Mouse (Mus musculus): ENCODE measurements around the gene C530008M17Rik.
A peak's percentile ranks its signal among the peaks of the same experiment; 100 is the strongest.

C530008M17Rik gene

DNA sequence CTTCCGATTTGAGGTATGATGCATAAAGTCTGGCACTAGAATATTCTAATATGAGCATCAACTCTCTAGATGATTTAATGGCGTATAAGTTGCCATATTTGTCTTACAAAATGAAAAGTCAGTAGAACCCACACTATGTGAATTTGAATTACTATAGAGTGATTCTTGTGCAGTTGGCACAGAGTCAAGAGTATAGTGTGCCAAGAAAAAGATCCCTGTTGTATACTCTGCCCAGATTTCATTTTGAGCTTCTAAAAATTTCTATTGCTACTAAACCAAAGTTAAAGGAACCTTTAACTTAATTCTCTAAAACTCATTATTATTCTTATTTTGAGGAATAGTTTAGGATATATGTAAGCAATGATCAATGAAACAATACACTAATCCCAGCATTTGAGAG lies at the start of gene C530008M17Rik:
TSS of gene C530008M17Rik (plus strand) at position 301 of the 400 bp plus-strand sequence.
- no peak for DNase-seq (ENCODE audit: low spot score)

DNA sequence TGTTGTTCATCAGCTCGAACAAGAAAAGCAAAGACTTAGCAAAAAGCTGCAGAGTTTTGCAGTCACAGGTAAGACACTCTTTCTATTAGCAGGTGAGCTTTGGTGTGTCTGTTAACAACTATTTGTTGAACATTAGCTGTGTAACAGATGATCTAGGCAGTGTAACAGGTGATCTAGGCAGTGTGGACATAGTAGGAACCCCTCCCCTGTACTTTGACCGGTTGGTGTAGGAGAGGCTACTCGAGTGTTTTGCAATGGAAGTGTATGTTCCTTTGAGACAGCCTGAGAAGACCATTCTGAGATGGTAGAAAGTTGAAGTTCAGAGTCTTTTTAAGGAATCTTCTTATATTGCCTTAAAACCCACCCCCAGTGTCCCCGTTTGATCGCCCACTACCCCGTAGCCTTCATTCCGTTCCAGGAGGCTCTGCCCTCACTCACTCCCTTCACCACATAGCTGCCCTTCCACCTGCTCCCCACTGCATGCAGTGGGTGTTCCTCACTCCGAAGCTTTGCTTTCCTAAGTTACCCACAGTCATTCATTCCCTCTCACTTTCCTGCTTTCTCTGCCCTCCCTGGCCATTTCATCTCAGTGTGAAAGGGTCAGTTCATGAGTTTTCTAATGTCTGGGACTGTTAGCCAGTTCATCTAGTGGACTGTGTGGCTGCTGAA lies 46.5 kb upstream of the C530008M17Rik start:
- no peak for DNase-seq (ENCODE audit: low spot score)

DNA sequence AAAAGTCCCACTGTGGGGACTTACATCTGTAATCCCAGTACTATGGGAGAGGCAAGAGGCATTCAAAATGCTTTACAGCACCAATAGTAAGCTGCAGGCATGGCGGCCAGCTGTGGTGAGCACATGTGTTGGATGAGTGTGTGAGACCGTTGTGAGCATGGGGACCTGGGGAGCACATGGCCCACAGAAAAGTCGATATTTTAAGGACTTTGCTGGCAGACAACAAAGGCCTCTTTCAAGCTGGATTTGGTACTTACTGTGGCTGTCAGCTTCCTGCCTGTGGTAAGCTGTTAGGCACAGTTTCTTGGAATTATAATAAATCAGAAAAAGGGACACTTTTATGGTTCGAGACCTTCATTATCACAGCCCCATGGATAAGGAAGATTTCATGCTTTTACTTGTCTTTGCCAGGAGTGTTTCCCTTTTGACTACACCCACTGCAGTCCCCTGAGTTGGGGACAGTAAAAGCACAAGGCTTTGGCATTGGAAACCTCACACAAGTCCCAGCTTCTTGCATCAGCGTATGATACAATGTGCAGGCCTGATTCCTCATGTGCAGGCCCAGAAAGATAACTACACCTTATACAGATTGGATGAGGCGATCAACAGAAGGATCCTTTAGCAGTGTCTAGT lies 43.3 kb upstream of the C530008M17Rik start:
- DNase-seq (ENCODE audit: low spot score): no peak

DNA sequence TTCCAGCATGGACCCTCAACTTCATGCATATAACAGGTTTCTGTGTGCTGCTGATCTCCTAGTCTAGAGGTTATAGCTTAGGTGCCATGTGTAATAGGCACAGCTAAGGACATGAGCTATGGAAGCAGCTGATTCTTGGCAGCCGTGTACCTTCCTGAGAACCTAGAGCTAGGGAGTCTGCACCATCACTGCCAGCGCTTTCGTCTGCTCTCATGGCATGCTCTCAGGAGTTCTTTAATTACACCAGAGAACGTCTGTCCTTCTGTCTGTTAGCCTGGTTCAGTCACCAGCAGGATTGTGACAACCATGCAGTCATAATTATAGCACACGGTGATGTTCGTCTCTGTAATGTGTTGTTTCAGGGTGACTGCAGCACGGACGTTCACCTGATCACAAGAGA lies 41.0 kb upstream of the C530008M17Rik start:
- DNase-seq (ENCODE audit: low spot score): no peak

DNA sequence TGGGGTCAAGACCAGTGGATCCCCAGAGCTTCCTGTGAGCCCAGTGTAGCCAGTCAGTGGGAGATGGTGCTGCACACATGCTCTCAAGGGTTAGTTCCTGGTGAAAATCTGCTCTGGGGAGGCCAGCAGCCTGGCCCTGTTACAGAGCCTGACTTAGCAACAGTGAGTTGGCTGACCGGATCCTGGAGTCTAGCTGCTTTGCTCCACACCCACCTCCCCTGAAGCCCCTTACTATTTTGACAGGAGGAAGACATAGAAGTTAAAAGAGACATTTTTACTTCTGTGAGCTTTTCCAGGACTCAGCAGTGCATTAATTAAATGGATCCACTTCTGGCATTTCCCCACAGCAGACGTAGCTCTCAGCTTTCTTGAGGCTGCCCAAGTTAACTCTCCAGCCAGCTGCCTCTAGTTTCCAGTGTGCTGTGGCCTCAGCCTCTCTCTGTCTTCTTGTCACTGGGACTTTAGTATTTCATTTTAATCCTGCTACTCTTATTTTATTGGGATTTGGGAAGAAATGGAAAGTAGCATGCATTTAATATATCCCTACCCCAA lies 40.0 kb upstream of the C530008M17Rik start:
- DNase-seq (ENCODE audit: low spot score): no peak

DNA sequence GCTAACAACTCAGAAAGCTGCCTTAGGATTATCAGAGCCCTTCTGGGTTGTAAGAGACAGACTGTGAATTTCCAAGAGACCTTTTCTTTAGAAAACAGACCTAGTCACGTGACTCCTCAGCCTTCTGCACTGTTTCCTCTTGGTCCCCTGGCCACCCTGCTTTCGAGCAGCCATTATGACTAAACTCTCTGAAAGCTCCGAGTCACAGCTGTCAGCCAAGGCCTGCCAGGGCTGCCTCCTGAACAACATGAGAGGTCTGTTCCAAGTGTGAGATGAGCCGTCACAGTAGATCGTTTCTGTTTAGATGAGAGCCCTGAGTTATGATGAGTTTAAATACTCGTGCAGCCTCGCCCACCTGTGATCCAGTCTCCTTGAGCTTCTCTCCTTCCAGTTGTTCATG lies 37.6 kb upstream of the C530008M17Rik start:
- no peak for DNase-seq (ENCODE audit: low spot score)

DNA sequence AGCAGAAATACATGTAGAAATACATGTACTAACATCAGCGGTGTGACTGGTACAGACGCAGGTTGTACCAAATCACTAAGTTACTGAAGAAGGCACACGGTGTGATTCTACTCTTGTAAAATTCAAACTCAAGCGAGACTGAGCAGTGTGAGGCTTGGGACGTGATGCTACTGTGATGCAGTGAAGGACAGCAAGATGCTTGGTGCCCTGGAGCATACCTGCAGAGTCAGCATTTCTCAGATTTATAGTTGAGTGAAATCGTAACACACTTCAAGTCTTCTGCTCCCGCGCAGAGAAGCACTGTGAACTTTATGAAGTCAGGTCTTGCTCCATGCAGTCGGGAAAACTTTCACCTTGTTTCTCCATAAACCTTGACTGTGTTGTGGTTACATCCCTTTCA lies 32.6 kb upstream of the C530008M17Rik start:
- DNase-seq (ENCODE audit: low spot score): no peak

DNA sequence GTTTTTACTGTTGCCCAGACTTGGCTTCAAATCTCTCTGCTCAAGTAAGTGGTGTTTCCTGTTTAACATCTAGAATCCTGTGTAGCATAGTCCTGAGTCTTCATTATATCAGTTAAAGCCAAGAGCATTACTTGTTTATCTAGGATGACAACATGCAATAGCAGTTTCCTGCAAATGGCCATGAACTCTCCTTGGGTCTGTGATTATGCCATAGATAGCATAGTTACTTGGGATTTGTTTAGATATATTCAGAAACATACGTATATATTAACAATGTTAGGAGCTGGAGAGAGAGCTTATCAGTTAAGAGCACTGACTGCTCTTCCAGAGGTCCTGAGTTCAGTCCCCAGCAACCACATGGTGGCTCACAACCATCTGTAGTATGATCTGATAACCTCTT lies 28.5 kb upstream of the C530008M17Rik start:
- DNase-seq (ENCODE audit: low spot score): no peak

DNA sequence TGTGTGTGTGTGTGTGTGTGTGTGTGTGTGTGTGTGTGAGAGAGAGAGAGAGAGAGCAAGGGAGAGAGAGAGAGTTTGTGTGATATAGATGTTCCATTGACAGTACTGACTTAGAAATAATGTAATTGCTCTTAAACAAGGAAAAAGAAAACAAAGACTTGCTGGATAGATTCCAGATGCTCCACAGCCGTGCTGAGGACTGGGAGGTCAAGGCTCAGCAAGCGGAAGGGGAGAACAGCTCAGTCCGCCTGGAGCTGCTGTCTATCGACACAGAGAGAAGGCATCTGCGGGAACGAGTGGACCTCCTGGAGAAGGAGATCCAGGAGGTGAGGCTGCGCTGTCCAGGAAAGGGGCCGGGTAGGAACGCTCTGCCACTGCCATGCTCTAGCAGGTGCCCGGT lies 22.3 kb upstream of the C530008M17Rik start:
- DNase-seq (ENCODE audit: low spot score): no peak

DNA sequence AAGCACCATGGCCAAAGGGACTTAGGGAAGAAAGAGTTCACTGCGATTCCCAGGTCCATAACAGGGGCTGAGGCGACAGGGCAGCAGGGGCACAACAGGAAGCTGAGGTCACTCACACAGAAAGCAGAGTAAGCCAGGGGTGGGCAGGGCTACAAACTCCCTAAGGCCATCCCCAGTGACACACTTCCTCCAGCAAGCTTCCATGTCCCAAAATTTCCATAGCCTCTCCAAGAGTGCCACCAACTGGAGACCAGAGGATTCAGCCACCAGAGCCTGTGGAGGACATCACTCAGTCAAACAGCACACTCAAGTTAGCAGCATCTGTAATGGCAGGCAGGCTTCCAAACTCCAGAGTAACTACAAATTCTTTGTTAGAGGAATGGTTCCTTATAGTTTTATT lies 20.7 kb upstream of the C530008M17Rik start:
- no peak for DNase-seq (ENCODE audit: low spot score)

DNA sequence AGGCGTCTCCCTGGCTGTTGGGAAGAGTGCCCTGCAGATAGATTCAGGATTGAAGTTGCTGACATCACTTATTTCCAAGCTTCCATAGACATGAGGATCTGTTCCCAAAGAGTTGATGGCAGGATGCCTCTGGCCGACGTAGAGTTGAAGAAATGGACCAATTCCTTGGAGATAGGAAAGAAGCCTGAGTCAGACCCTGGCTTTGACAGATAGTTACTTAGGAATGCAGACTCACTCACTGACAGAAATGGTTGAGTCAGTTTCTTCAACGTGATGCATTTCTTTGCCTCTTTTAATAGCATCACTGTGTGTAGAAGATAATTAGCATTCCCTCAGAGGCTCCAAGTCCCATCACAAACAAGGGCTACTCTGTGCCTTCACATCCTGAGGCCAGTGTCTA lies 14.2 kb upstream of the C530008M17Rik start:
- no peak for DNase-seq (ENCODE audit: low spot score)

DNA sequence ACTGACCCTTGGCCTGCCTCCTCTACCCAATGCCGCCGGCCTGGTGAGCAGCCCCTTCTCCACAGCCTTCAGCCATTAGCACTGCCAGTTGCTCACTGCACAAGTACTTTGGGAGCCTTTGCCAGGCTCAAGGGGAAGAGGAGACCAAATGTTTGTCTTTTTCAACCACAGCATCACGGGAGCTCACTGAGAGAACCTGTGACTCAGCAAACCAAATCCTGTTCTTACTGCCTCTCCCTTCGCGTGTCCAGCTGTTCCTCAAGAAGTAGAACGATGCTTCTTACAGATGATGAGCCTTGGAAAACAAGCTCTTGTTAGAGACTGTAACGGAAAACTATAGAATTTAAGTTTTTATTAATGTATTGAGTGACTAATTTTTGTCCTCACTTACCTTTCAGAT lies 12.1 kb upstream of the C530008M17Rik start:
- no peak for DNase-seq (ENCODE audit: low spot score)

DNA sequence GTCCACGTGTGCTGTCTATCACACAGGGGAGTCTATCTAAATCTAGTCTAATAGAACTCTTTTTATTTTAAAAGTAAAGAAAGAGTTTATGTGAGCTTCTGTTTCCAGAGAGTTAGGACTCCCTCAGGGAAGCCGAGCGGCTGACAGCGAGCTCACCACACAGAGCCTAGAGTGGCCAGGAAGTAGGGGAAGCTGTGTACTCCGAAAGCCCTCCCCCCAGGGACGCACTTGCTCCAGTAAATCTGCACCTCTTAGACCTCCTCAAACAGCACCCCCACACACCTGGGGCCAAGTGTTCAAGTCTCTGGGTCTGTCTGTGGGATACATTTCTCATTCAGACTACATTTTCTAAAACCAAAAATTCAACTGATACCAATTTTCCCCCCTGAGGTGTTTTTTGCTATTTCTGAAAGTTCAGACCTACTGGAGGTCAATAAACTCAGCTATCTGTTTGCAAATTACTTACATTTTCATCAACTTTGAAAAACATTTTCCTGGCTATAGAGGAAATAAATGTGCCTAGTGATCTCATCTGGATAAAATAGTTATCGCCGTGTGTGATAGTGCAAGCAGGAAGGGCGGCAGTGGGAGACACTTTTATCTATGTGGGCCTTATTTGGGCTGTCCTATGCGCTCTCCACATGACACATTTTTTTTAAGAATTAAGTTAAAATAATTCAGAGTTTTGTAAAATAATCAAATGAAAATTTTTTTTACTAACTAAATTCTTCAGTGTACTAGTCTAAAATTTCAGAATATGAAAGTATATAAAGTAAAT lies 11.0 kb upstream of the C530008M17Rik start:
- no peak for DNase-seq (ENCODE audit: low spot score)

DNA sequence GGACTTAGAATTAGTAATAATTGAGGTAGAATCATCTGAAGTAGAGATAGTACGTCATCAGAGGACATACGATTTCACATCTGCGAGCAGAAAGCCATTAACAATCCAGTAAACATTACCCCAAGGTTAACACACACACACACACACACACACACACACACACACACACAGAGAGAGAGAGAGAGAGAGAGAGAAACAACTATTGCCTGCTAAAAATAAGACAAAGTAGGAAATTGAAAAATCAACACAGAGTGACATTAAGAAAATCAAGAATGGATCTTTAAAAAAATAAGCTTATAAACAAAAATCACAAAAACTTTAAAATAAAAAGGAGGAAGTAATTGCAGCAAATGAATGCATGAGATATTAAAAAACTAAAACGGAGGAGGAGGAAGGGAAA lies 6.4 kb upstream of the C530008M17Rik start:
- DNase-seq (ENCODE audit: low spot score): no peak

DNA sequence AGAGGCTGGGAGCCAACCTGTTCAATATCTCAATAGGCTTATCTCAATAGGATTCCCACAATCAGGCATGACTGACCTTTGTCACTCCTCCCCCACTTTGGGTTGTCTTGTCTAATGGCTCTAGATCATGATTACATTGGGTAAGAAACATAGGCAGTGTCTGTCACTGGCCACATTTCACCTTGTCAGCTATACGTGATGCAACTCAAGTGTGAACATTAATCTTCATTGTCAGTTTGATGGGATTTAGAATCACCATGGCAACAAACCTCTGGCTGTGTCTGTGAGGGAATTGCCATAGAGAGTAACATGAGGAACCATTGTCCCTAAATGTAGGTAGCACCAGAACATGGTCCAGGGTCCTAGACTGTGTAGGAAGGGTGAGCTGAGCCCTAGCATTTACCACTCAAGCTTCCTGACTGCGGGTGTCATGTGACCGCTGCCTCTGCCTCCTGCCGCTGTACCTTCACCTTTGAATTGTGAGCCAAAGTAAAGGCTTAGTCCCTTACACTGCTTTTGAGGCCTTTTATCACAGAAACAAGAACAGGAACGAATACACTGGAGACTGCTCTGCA lies 5.1 kb upstream of the C530008M17Rik start:
- DNase-seq (ENCODE audit: low spot score): no peak

DNA sequence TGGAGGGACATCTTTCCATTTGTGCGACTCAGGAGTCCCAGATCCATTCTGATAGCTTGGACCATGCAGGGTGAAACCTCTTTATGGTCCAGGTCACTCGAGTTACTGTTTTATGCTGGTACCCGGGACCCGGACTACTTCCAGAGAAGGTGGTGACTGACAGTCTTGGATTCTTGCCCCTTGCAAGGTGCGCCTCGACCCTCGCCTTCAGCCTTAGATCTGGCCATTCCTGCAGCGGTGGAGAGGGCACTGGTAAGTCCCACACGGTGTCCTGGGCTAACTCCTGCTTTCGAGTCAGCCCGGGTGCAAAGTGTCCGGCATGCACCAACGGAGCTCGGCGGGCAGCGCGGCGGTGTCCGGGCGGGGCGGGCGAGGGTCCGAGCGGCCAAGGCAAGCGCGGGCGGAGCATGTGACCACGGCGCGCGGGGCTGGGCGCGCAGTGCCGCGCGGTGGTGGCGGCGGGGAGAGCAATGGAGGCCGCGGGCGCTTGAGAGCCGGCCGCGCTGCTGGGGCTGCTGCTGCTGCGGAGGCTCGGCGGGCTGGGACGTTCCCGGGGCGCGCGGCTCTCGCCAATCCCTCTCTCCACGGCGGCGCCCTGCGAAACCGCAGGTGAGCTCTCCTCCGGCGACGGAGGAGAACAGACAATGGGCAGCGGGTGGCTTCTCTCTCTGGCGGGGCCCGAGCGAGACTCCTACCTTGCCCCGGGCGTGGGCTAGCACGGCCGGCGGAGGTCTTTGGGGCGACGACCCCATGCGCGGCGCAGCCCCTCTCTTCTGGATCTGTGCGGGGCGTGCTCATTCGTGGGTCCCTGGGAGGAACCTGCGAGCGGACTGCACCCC lies 1.2 kb downstream of the C530008M17Rik start:
- peak; percentile 40 for DNase-seq (ENCODE audit: low spot score)

DNA sequence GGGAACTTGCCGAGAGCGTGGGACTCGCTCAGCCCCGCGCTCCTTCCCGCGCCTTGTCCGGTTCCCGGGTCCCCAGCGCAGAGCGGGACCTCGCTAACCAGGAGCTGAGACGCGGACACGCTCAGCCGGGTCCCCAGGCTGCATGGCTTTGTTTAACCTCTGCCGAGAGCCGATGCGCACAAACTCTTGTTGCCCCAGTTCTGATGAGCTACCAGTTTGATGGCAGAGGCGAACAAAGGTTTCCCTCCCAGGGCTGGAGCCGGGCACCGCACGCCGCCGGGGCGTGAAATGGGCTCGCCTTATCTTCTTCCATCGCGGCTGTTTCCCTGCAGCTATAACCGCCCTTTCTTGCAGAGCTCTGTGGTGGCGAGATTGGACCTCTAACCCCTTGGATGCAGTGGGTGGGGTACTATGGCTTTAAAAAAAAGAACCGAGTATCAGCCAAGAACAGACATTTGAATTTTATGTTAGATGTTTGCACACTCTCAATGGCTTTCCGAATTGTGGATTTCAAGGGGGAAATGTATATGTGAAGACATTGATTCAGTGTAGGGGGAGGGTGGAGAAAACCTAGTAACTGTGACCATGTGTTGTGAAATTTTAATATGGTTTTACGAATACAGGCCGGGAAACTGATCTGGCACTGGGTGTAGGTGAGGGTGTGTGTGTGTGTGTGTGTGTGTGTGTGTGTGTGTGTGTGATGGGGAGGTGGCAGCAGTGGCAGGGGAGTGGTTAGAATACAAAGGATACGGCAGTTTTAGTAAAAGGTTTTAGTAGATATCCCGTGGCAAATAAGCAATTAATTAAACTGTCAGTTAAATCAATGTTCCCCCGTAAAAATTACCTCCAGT lies 2.0 kb downstream of the C530008M17Rik start:
- peak; percentile 6 for DNase-seq (ENCODE audit: low spot score)

DNA sequence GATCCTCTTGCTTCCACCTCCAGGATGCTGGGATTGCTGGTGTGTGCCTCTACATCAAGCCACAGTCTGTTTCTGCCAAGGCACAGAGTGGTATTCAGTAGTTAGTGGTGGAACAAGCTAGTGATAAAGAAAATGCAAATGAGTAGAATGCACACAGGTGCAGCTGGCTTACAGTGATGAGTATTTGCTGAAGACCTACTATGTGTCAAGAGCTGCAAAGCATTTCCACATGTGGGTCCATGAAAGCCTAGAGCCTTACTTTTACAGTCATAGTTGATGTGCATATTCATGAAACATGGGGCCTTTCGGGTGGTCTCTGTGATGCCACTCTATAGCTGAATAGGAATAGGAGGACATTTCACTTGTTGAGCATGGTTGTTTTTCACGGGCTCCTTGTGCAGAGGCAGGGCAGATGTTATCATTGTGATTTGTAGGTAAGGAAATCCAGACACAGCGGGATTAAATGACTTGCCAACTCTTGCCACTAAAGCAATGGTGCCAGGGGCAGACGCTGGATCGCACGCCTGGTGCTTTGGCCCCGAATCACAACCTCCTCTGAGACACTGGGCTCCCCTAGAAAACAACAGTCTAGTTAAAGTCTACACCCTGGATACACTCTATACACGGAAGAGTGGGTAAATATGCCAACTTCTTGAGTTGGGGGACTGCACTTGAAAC lies 3.8 kb downstream of the C530008M17Rik start:
- no peak for DNase-seq (ENCODE audit: low spot score)

DNA sequence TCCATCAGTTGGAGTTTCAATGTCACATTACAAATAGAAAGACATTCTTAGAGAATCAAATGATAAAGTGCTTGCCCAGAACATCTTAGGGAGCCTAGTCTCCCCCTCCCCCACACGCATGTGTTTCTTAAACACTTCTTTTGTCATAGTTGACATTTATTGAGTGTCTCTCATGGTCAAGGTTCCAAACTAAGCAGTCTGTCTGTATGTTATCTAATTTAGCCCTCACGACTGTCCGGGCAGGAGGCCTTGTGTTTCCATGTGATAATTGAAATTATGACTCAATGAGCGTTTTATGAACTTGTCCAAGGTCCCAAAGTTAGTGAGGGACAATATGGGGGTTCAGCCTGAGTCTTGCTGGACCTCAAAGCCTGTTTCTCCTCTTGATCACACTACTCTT lies 5.0 kb downstream of the C530008M17Rik start:
- no peak for DNase-seq (ENCODE audit: low spot score)

DNA sequence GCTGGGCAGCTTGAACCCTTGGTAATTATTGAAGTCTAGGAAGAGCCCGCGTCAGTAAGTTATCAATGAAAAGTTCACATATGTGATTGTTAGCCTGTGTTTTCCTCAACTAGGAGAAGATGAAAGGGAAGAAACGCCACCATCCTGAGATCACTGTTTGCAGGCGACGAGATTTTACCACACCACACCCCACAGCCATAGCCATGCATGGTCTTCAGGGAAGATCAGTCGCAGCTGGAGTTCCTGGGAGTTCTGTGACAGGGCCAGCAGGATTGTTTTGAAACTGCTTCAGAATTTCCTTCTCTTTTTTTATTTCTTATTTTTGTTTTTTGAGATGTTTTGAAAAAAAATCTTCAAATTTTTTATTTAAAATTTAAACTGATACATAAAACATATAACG lies 8.6 kb downstream of the C530008M17Rik start:
- no peak for DNase-seq (ENCODE audit: low spot score)
